Mouse (Mus musculus) small intestine, adult 2 months (tissue): Measurements from ENCODE around the gene Dennd1a. TPM values are rescaled to one million over a fixed set of nuclear protein-coding genes. Genes with fewer than 3 reads are reported as not detected.

Experiments
- H3K27ac ChIP-seq: fragments of 200-500 bp; 2 replicates; pipeline ENCODE4 v1.5.1; 2012; ENCODE audit warnings: low read depth, low read length, control low read depth, inconsistent platforms; ENCODE audit not compliant: insufficient read depth
- H3K27me3 ChIP-seq: fragments of 200-500 bp; 2 replicates; pipeline ENCODE4 v1.6.1; 2012; ENCODE audit warnings: mild to moderate bottlenecking, moderate library complexity, low read length, inconsistent platforms; ENCODE audit not compliant: control insufficient read depth, insufficient read depth
- H3K36me3 ChIP-seq: fragments of 200-500 bp; 2 replicates; pipeline ENCODE4 v1.6.1; 2012; ENCODE audit warnings: mild to moderate bottlenecking, low read length, control low read depth, inconsistent platforms; ENCODE audit not compliant: control insufficient read depth, insufficient read depth
- H3K4me1 ChIP-seq: fragments of 200-500 bp; 2 replicates; pipeline ENCODE4 v1.6.1; 2012; ENCODE audit warnings: low read length, inconsistent platforms, mixed read lengths; ENCODE audit not compliant: control insufficient read depth, insufficient read depth, insufficient read length
- H3K4me3 ChIP-seq: fragments of 200-500 bp; 2 replicates; pipeline ENCODE4 v1.5.1; 2012; ENCODE audit warnings: low read depth, mild to moderate bottlenecking, control low read depth, inconsistent platforms, low read length, moderate library complexity
- CTCF ChIP-seq: fragments of 200-500 bp; IDR thresholded peaks from 2 replicates; pipeline ENCODE4 v1.5.1; 2012; ENCODE audit warnings: low read depth, mild to moderate bottlenecking, control low read depth, inconsistent platforms, low read length, moderate library complexity, mixed read lengths; ENCODE audit not compliant: insufficient replicate concordance, insufficient read length; ENCODE audit errors: extremely low read depth
- POLR2A ChIP-seq: fragments of 200-500 bp; IDR thresholded peaks from 2 replicates; pipeline ENCODE4 v1.6.1; 2012; ENCODE audit warnings: low read depth, mild to moderate bottlenecking, control low read depth, inconsistent platforms, low read length, moderate library complexity
- WGBS: fragments of 180-500 bp; shearing (Covaris S2); methylation state at CpG from one replicate; pipeline ENCODE4 v1.1.7; 2018; 5-methylcytosine and 5-hydroxymethylcytosine counted together
- polyA plus RNA-seq: library from polyadenylated mRNA; depleted of rRNA; stranded (reverse); fragments of >200 nt; gene quantifications from 2 replicates; pipeline ENCODE4 v1.2.3, GENCODE M21; 2012

The Dennd1a gene
- polyA plus RNA-seq, 1 experiment: 8.2 TPM

DNA sequence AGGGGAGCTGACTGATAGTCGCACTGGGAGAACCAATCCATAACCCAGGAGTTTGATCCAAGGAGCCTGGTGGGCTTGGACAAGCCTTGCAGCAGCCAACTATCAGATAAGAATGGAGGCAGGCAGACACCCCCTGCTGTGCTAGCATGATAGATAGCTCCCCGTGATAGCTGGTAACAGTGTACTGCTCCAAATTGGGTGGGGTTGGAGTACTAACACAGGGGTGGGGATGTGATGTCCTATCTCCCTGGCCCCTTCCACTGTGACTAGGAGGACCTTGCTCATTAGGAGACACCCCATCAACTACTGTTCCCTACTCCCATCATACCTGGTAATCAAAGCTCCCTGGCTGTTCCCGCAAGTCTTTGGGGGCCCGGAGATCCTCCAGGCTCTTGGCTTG lies 485.5 kb downstream of the Dennd1a start:
- Histone ChIP-seq H3K27ac (no peak overlapping the region), H3K27me3 (no peaks in the 10 kb centered on the region), H3K4me3 (no peak overlapping the region), H3K36me3 (no peaks in the 10 kb centered on the region; the same call in 1 of the 2 replicates), H3K4me1 (no peaks in the 10 kb centered on the region)
- WGBS: 90% methylated on average over 4 of the region's 4 CpGs
- TF ChIP-seq POLR2A (no peak), CTCF (no peak)

GRCm38 (mm10) chr2:37799137-37799536 lies 488.1 kb downstream of the Dennd1a start:
- no peak overlapping the region for H3K4me3 ChIP-seq

DNA sequence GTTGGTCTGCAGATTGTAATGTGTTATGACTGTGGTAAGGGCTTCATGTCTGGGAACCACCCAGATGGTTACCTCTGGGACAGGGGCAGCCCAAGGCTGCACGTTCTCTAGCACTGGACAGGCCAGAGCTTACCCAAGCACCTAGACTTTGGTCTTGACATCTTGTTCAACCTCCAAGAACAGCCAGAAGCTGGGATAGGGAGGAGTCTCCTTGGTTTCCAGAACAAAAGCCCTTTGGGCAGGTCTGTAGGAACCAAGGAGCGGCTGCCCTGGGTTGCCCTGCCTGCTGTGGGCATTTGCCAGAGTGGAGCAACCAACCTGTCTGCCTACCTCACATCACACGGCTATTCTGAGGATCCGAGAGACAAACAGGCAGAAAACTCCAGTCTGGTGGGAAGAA lies 490.1 kb downstream of the Dennd1a start:
- H3K36me3 ChIP-seq: no peaks in the 10 kb centered on the region; the same call in 1 of the 2 replicates
- 82% methylated on average over 4 of the region's 4 CpGs for WGBS
- no peak overlapping the region for H3K27ac ChIP-seq
- TF ChIP-seq CTCF (no peak), POLR2A (no peak)
- no peaks in the 10 kb centered on the region for H3K4me1 ChIP-seq
- H3K4me3 ChIP-seq: no peak overlapping the region
- H3K27me3 ChIP-seq: peaks cover 10% of the 10 kb centered on the region; the same call in 1 of the 2 replicates

More at GRCm38 (mm10) chr2:37799137-37799536, 488.1 kb downstream of the Dennd1a start:
- H3K27ac ChIP-seq: no peak overlapping the region
- WGBS: 82% methylated on average over 6 of the region's 6 CpGs
- H3K36me3 ChIP-seq: no peaks in the 10 kb centered on the region; the same call in 1 of the 2 replicates
- H3K4me1 ChIP-seq: no peaks in the 10 kb centered on the region
- TF ChIP-seq CTCF: no peak
- TF ChIP-seq POLR2A: no peak
- H3K27me3 ChIP-seq: no peaks in the 10 kb centered on the region

- TF ChIP-seq POLR2A (no peak), CTCF (no peak)
- H3K27ac ChIP-seq: no peak overlapping the region
- H3K4me3 ChIP-seq: no peak overlapping the region
- WGBS: 52% methylated on average over 1 of the region's 1 CpGs
- no peaks in the 10 kb centered on the region for H3K4me1 ChIP-seq
- peaks cover 10% of the 10 kb centered on the region; the same call in 1 of the 2 replicates for H3K27me3 ChIP-seq
- H3K36me3 ChIP-seq: no peaks in the 10 kb centered on the region; the same call in 1 of the 2 replicates
Observed at GRCm38 (mm10) chr2:37796021-37796420, 491.2 kb downstream of the Dennd1a start.

- Histone ChIP-seq H3K27ac (no peak overlapping the region), H3K36me3 (no peaks in the 10 kb centered on the region), H3K4me1 (peaks cover 11% of the 10 kb centered on the region), H3K4me3 (no peak overlapping the region), H3K27me3 (peaks cover 10% of the 10 kb centered on the region; the same call in 1 of the 2 replicates)
- WGBS: 87% methylated on average over 4 of the region's 4 CpGs
- TF ChIP-seq CTCF (no peak), POLR2A (no peak)
Observed at GRCm38 (mm10) chr2:37791340-37791739, 495.9 kb downstream of the Dennd1a start.

DNA sequence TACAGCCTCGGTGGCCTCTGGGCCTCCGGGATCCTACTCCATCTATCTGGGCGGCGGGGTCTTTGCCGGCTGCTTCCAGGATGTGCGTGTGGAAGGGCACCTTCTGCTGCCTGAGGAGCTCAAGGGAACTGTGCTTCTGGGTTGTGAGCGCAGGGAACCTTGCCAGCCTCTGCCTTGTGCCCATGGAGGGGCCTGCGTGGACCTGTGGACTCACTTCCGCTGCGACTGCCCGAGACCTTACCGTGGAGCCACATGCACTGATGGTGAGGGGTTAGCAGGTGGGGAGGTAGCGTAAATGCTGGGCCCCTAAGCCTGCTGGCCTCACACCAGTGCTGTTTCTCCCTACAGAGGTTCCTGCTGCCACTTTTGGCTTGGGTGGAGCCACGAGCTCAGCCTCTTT lies 496.5 kb downstream of the Dennd1a start:
- Histone ChIP-seq H3K4me3 (no peak overlapping the region), H3K36me3 (no peaks in the 10 kb centered on the region), H3K27me3 (peaks cover 10% of the 10 kb centered on the region; the same call in 1 of the 2 replicates), H3K27ac (no peak overlapping the region), H3K4me1 (peaks cover 11% of the 10 kb centered on the region)
- TF ChIP-seq CTCF (no peak), POLR2A (no peak)
- 93% methylated on average over 14 of the region's 14 CpGs for WGBS

DNA sequence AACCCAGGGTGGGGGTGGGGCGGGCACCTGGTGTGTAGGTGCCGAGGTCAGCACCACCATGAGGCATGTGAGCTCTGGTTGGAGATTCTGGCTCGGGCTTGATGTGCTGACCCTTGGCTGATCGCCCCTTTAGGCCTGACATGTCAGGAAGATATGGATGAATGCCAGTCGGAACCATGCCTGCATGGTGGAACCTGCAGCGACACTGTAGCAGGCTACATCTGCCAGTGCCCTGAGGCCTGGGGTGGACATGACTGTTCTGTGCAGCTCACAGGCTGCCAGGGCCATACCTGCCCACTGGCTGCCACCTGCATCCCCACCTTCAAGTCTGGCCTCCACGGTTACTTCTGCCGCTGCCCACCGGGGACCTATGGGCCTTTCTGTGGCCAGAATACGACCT lies 497.2 kb downstream of the Dennd1a start:
- Histone ChIP-seq H3K4me3 (no peak overlapping the region), H3K27ac (no peak overlapping the region), H3K36me3 (no peaks in the 10 kb centered on the region), H3K4me1 (peaks cover 11% of the 10 kb centered on the region), H3K27me3 (peaks cover 10% of the 10 kb centered on the region; the same call in 1 of the 2 replicates)
- TF ChIP-seq POLR2A: no peak
- TF ChIP-seq CTCF: no peak
- 84% methylated on average over 10 of the region's 10 CpGs for WGBS

DNA sequence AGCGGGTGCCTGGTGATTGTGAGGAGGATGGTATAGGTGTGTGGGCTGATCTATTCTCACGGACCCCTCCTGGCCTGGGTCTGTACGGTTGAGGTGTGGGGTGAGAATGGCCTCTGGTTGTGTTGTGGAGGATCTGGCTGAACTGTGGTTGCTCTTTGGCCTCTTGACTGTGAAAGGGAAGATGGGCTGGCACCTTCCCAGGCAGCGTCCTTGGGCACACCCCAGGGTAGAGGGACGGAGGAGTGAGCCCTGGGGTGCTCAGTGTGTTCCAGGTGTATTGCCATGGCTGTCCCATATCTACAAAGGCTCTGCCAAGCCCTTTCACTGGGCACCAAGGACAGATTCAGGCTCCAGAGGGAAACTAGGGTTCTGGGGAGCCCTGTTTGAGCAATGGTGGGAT lies 498.2 kb downstream of the Dennd1a start:
- Histone ChIP-seq H3K36me3 (no peaks in the 10 kb centered on the region), H3K27ac (no peak overlapping the region), H3K4me1 (peaks cover 11% of the 10 kb centered on the region), H3K27me3 (peaks cover 10% of the 10 kb centered on the region; the same call in 1 of the 2 replicates), H3K4me3 (no peak overlapping the region)
- TF ChIP-seq CTCF (no peak), POLR2A (no peak)
- 47% methylated on average over 5 of the region's 5 CpGs for WGBS
